Mouse (Mus musculus) midbrain, embryonic 12.5 days (tissue): Measurements from ENCODE around the gene Qrich2. TPM values are rescaled to one million over a fixed set of nuclear protein-coding genes. Genes with fewer than 3 reads are reported as not detected.

Experiments
- polyA plus RNA-seq: library from polyadenylated mRNA; unstranded; fragments of >200 nt; fragmentation: Nextera tagmentation; extraction: Ambion mirVana; gene quantifications from 2 replicates; pipeline ENCODE4 v1.2.1, GENCODE M21; 2016

Gene Qrich2
- polyA plus RNA-seq, 1 experiment from 2014 or later = not detected

Other genes with a start within 250 kb of the Qrich2 start
- gene Evpl, start 228.2 kb downstream of the Qrich2 start, polyA plus RNA-seq = 0.75 and 1.1 TPM in 2 replicates
- gene Srp68, start 192.0 kb downstream of the Qrich2 start, polyA plus RNA-seq = 84.2 and 85.6 TPM in 2 replicates
- gene Galr2, start 185.3 kb downstream of the Qrich2 start, polyA plus RNA-seq = 0.21 and 0.24 TPM in 2 replicates
- 83.4 and 83.5 TPM in 2 replicates for gene Exoc7, start 159.0 kb downstream of the Qrich2 start, polyA plus RNA-seq
- 9.8 and 10.5 TPM in 2 replicates for gene Foxj1, start 130.8 kb downstream of the Qrich2 start, polyA plus RNA-seq
- 35.7 and 37.8 TPM in 2 replicates for gene Rnf157, start 53.2 kb downstream of the Qrich2 start, polyA plus RNA-seq
- gene Ubald2, start 32.1 kb downstream of the Qrich2 start, polyA plus RNA-seq = 47.7 and 52.5 TPM in 2 replicates
- gene Prpsap1, start 28.0 kb upstream of the Qrich2 start, polyA plus RNA-seq = 175 and 183 TPM in 2 replicates
- gene Sphk1, start 64.7 kb upstream of the Qrich2 start, polyA plus RNA-seq = 4.6 and 7.1 TPM in 2 replicates
- 17.9 and 19.0 TPM in 2 replicates for gene Ube2o, start 115.2 kb upstream of the Qrich2 start, polyA plus RNA-seq
- 0.18 and 0.41 TPM in 2 replicates for gene Aanat, start 120.2 kb upstream of the Qrich2 start, polyA plus RNA-seq
- 1.1 and 1.8 TPM in 2 replicates for gene Rhbdf2, start 160.8 kb upstream of the Qrich2 start, polyA plus RNA-seq
- gene Prcd, start 187.3 kb upstream of the Qrich2 start, polyA plus RNA-seq = 0.37 and 0.63 TPM in 2 replicates
- 2.8 and 3.5 TPM in 2 replicates for gene Cygb, start 188.1 kb upstream of the Qrich2 start, polyA plus RNA-seq